Mouse (Mus musculus): ENCODE measurements around the gene Grhl3.

The Grhl3 gene

GRCm38 (mm10) chr4:135575365-135576140, 2.1 kb upstream of the Grhl3 start:
- DNase-seq (ENCODE audit: low read depth), result no peak

GRCm38 (mm10) chr4:135572276-135572675, 1.2 kb downstream of the Grhl3 start:
- DNase-seq (ENCODE audit: low read depth), result no peak

GRCm38 (mm10) chr4:135571037-135571550, 2.3 kb downstream of the Grhl3 start:
- no peak for DNase-seq (ENCODE audit: low read depth)

- peak; percentile 49 for DNase-seq (ENCODE audit: low read depth)
These were observed 3.0 kb downstream of the Grhl3 start for GRCm38 (mm10) chr4:135570152-135571036.

- no peak for DNase-seq (ENCODE audit: low read depth)
These were observed 4.2 kb downstream of the Grhl3 start for GRCm38 (mm10) chr4:135569201-135569600.

GRCm38 (mm10) chr4:135567484-135567883, 5.9 kb downstream of the Grhl3 start:
- no peak for DNase-seq (ENCODE audit: low read depth)

GRCm38 (mm10) chr4:135567042-135567441, 6.4 kb downstream of the Grhl3 start:
- DNase-seq (ENCODE audit: low read depth), result no peak

GRCm38 (mm10) chr4:135565400-135565799, 8.0 kb downstream of the Grhl3 start:
- no peak for DNase-seq (ENCODE audit: low read depth)

- no peak for DNase-seq (ENCODE audit: low read depth)
These were observed 9.6 kb downstream of the Grhl3 start for GRCm38 (mm10) chr4:135563794-135564193.

GRCm38 (mm10) chr4:135549323-135549722, 24.1 kb downstream of the Grhl3 start:
- no peak for DNase-seq (ENCODE audit: low read depth)

GRCm38 (mm10) chr4:135548521-135549077, 24.8 kb downstream of the Grhl3 start:
- no peak for DNase-seq (ENCODE audit: low read depth)

- no peak for DNase-seq (ENCODE audit: low read depth)
These were observed 25.3 kb downstream of the Grhl3 start for GRCm38 (mm10) chr4:135548108-135548507.

GRCm38 (mm10) chr4:135547551-135547950, 25.9 kb downstream of the Grhl3 start:
- no peak for DNase-seq (ENCODE audit: low read depth)

GRCm38 (mm10) chr4:135546793-135547192, 26.6 kb downstream of the Grhl3 start:
- DNase-seq (ENCODE audit: low read depth), result no peak

GRCm38 (mm10) chr4:135546008-135546407, 27.4 kb downstream of the Grhl3 start:
- DNase-seq (ENCODE audit: low read depth), result no peak

GRCm38 (mm10) chr4:135545080-135545511, 28.3 kb downstream of the Grhl3 start:
- DNase-seq (ENCODE audit: low read depth), result no peak

- DNase-seq (ENCODE audit: low read depth), result no peak
These were observed 29.1 kb downstream of the Grhl3 start for GRCm38 (mm10) chr4:135544284-135544683.

GRCm38 (mm10) chr4:135540057-135540456, 33.4 kb downstream of the Grhl3 start:
- no peak for DNase-seq (ENCODE audit: low read depth)

GRCm38 (mm10) chr4:135539056-135539455, 34.4 kb downstream of the Grhl3 start:
- DNase-seq (ENCODE audit: low read depth), result no peak

- no peak for DNase-seq (ENCODE audit: low read depth)
These were observed 38.4 kb downstream of the Grhl3 start for GRCm38 (mm10) chr4:135535021-135535420.

- no peak for DNase-seq (ENCODE audit: low read depth)
These were observed 40.4 kb downstream of the Grhl3 start for GRCm38 (mm10) chr4:135533001-135533400.

Measured in c-Kit-positive CD71-negative TER-119-negative erythroid progenitor cells, embryonic 14.5 days (primary cell).